Mouse (Mus musculus) adrenal gland, postnatal 0 days (tissue): Measurements from ENCODE around the gene 3300002I08Rik. TPM values are rescaled to one million over a fixed set of nuclear protein-coding genes. Genes with fewer than 3 reads are reported as not detected.

Experiments
- polyA plus RNA-seq: library from polyadenylated mRNA; unstranded; fragments of >200 nt; fragmentation: Nextera tagmentation; extraction: Ambion mirVana; gene quantifications from 2 replicates; pipeline ENCODE4 v1.2.1, GENCODE M21; 2015

The 3300002I08Rik gene
- 6.6 and 8.4 TPM in 2 replicates for polyA plus RNA-seq

GRCm38 (mm10) chr2:150362113-150362877, at the start of gene 3300002I08Rik:
3300002I08Rik (minus strand) TSS chr2:150362765.

DNA sequence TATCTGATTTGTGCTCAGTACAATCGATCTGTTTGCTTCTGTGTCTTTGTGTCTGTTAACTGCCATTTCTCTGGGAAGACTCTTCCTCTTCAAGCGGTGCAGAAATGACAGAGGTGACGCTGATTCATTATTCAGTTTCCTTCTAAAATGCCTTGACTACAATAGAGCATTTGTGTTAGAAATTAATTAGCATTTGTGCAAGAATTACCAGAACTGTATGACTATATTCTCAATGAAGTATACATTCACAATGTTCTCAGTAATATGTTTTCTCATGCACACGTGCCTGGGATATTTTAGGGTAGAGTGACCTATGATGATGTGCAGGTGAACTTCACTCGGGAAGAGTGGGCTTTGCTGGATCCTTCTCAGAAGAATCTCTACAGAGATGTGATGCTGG, 39.2 kb downstream of the 3300002I08Rik start, which contains the start of gene Gm10130:
Gene Gm10130, plus strand, starts transcription at position 301 of the 400 bp plus-strand sequence.

Other genes with a start within 250 kb of the 3300002I08Rik start
- 9.6 and 11.3 TPM in 2 replicates for gene Zfp120, start 226.1 kb downstream of the 3300002I08Rik start, polyA plus RNA-seq
- gene Gm10770, start 183.1 kb downstream of the 3300002I08Rik start, polyA plus RNA-seq, result not detected in 2 replicates
- 0.18 and 0.57 TPM in 2 replicates for gene Gm14139, start 181.0 kb downstream of the 3300002I08Rik start, polyA plus RNA-seq
- 7.4 and 9.5 TPM in 2 replicates for gene Zfp937, start 144.7 kb downstream of the 3300002I08Rik start, polyA plus RNA-seq
- gene Gm21994, start 107.2 kb downstream of the 3300002I08Rik start, polyA plus RNA-seq, result 4.1 and 4.4 TPM in 2 replicates
- gene Gm14124, start 105.2 kb downstream of the 3300002I08Rik start, polyA plus RNA-seq, result 0.09 TPM in 1 of 2 replicates, not detected in the other
- 2.8 and 4.8 TPM in 2 replicates for gene Gm10130, start 39.1 kb downstream of the 3300002I08Rik start, polyA plus RNA-seq
- gene Zfp442, start 88.7 kb upstream of the 3300002I08Rik start, polyA plus RNA-seq, result 3.3 and 4.1 TPM in 2 replicates
- 0.46 and 0.49 TPM in 2 replicates for gene Zfp345, start 122.3 kb upstream of the 3300002I08Rik start, polyA plus RNA-seq
- gene Cst7, start 207.7 kb upstream of the 3300002I08Rik start, polyA plus RNA-seq, result 0.80 and 0.95 TPM in 2 replicates
- gene Apmap, start 245.8 kb upstream of the 3300002I08Rik start, polyA plus RNA-seq, result 51.0 and 71.6 TPM in 2 replicates